Mouse (Mus musculus) embryonic facial prominence, embryonic 15.5 days (tissue): ENCODE measurements around the gene Ube2j1. TPM values are rescaled to one million over a fixed set of nuclear protein-coding genes. Genes with fewer than 3 reads are reported as not detected.
A peak's percentile ranks its signal among the peaks of the same experiment; 100 is the strongest.

Source experiments
- ATAC-seq: fragments of 200-750 bp; cut with Nextera tagmentation; 2 replicates; pipeline ENCODE4 v1.8.0; 2017; ENCODE audit warnings: low read depth, moderate TSS enrichment; ENCODE audit not compliant: insufficient number of reproducible peaks, low FRiP score, low TSS enrichment
- H3K27ac ChIP-seq: fragments of 300-500 bp; sonication (generic); replicated peaks from 2 replicates; pipeline ENCODE4 v1.5.1; 2015; ENCODE audit warnings: mild to moderate bottlenecking, inconsistent platforms
- H3K27me3 ChIP-seq: fragments of 300-500 bp; sonication (generic); 2 replicates; pipeline ENCODE4 v1.6.1; 2015; ENCODE audit warnings: inconsistent platforms
- H3K36me3 ChIP-seq: fragments of 300-500 bp; sonication (generic); 2 replicates; pipeline ENCODE4 v1.6.1; 2015; ENCODE audit warnings: mild to moderate bottlenecking, inconsistent platforms
- H3K4me1 ChIP-seq: fragments of 300-500 bp; sonication (generic); 2 replicates; pipeline ENCODE4 v1.6.1; 2015; ENCODE audit warnings: inconsistent platforms
- H3K4me2 ChIP-seq: fragments of 300-500 bp; sonication (generic); replicated peaks from 2 replicates; pipeline ENCODE4 v1.6.1; 2015; ENCODE audit warnings: mild to moderate bottlenecking, inconsistent platforms
- H3K4me3 ChIP-seq: fragments of 300-500 bp; sonication (generic); replicated peaks from 2 replicates; pipeline ENCODE4 v1.5.1; 2015; ENCODE audit warnings: mild to moderate bottlenecking, inconsistent platforms
- H3K9ac ChIP-seq: fragments of 300-500 bp; sonication (generic); 2 replicates; pipeline ENCODE4 v1.6.1; 2015; ENCODE audit warnings: inconsistent platforms
- H3K9me3 ChIP-seq: fragments of 300-500 bp; sonication (generic); replicated peaks from 2 replicates; pipeline ENCODE4 v1.6.1; 2016; ENCODE audit warnings: inconsistent platforms
- WGBS: fragments of 180-500 bp; shearing (Covaris S2); methylation state at CpG from one replicate; pipeline ENCODE4 v1.1.7; 2015; 5-methylcytosine and 5-hydroxymethylcytosine counted together
- polyA plus RNA-seq: library from polyadenylated mRNA; unstranded; fragments of >200 nt; fragmentation: Nextera tagmentation; extraction: Ambion mirVana; gene quantifications from 2 replicates; pipeline ENCODE4 v1.2.1, GENCODE M21; 2015

The Ube2j1 gene
- polyA plus RNA-seq, 1 experiment from 2014 or later = 40.4 TPM

GRCm38 (mm10) chr4:33024420-33024819, 6.8 kb upstream of the Ube2j1 start:
- peaks cover 16% of the 10 kb centered on the region; the same call in 1 of the 2 replicates for H3K36me3 ChIP-seq
- 0 out of 2 replicates have a peak, but pooled peaks cover 3% of the 10 kb centered on the region for H3K4me1 ChIP-seq
- no peaks in the 10 kb centered on the region for H3K9me3 ChIP-seq
- no peak for ATAC-seq
- no peak overlapping the region for H3K4me2 ChIP-seq
- H3K27ac ChIP-seq = no peak overlapping the region
- H3K4me3 ChIP-seq = no peak overlapping the region
- WGBS = 77% methylated on average over 8 of the region's 8 CpGs
- H3K9ac ChIP-seq = no peak overlapping the region
- no peaks in the 10 kb centered on the region for H3K27me3 ChIP-seq

GRCm38 (mm10) chr4:33029104-33029503, 2.1 kb upstream of the Ube2j1 start:
- Histone ChIP-seq H3K27me3 (no peaks in the 10 kb centered on the region), H3K4me2 (no peak overlapping the region), H3K4me1 (peaks cover 15% of the 10 kb centered on the region), H3K4me3 (no peak overlapping the region), H3K9ac (no peak overlapping the region), H3K9me3 (no peaks in the 10 kb centered on the region), H3K27ac (no peak overlapping the region), H3K36me3 (peaks cover 16% of the 10 kb centered on the region; the same call in 1 of the 2 replicates)
- ATAC-seq = no peak
- 76% methylated on average over 7 of the region's 7 CpGs for WGBS

GRCm38 (mm10) chr4:33030264-33031194, 687 bp upstream of the Ube2j1 start:
- Histone ChIP-seq H3K4me2 (peak overlapping the region; percentile 53), H3K9me3 (no peaks in the 10 kb centered on the region), H3K4me3 (peak overlapping the region; percentile 88), H3K4me1 (peaks cover 15% of the 10 kb centered on the region), H3K27ac (peak overlapping the region; percentile 94), H3K27me3 (no peaks in the 10 kb centered on the region), H3K9ac (peak overlapping the region; percentile 93), H3K36me3 (peaks cover 23% of the 10 kb centered on the region)
- peak; percentile 77 for ATAC-seq
- WGBS = 2% methylated on average over 55 of the region's 55 CpGs

- ATAC-seq = no peak
- Histone ChIP-seq H3K4me3 (peak overlapping the region; percentile 88), H3K36me3 (peaks cover 26% of the 10 kb centered on the region), H3K27me3 (no peaks in the 10 kb centered on the region), H3K9ac (peak overlapping the region; percentile 93), H3K27ac (peak overlapping the region; percentile 94; the same call in 1 of the 2 replicates), H3K4me2 (peak overlapping the region; percentile 53), H3K4me1 (peaks cover 15% of the 10 kb centered on the region), H3K9me3 (no peaks in the 10 kb centered on the region)
- WGBS = 10% methylated on average over 4 of the region's 4 CpGs
Observed at GRCm38 (mm10) chr4:33032045-33032444, 829 bp downstream of the Ube2j1 start.

- Histone ChIP-seq H3K4me1 (peaks cover 15% of the 10 kb centered on the region), H3K27me3 (no peaks in the 10 kb centered on the region), H3K27ac (no peak overlapping the region), H3K4me2 (no peak overlapping the region), H3K9ac (no peak overlapping the region), H3K4me3 (no peak overlapping the region), H3K9me3 (no peaks in the 10 kb centered on the region), H3K36me3 (peaks cover 21% of the 10 kb centered on the region)
- WGBS = 82% methylated on average over 6 of the region's 6 CpGs
- ATAC-seq = no peak
Observed at GRCm38 (mm10) chr4:33033515-33033914, 2.3 kb downstream of the Ube2j1 start.

GRCm38 (mm10) chr4:33039826-33040225, 8.6 kb downstream of the Ube2j1 start:
- peaks cover 66% of the 10 kb centered on the region for H3K36me3 ChIP-seq
- no peaks in the 10 kb centered on the region for H3K4me1 ChIP-seq
- no peak overlapping the region for H3K27ac ChIP-seq
- WGBS = 85% methylated on average over 4 of the region's 4 CpGs
- no peak overlapping the region for H3K9ac ChIP-seq
- no peak overlapping the region for H3K4me3 ChIP-seq
- no peaks in the 10 kb centered on the region for H3K27me3 ChIP-seq
- no peaks in the 10 kb centered on the region for H3K9me3 ChIP-seq
- no peak for ATAC-seq
- no peak overlapping the region for H3K4me2 ChIP-seq

GRCm38 (mm10) chr4:33049601-33050000, 18.4 kb downstream of the Ube2j1 start:
- Histone ChIP-seq H3K4me2 (no peak overlapping the region), H3K27ac (no peak overlapping the region), H3K4me1 (no peaks in the 10 kb centered on the region), H3K4me3 (no peak overlapping the region), H3K9me3 (no peaks in the 10 kb centered on the region), H3K36me3 (peaks cover 66% of the 10 kb centered on the region), H3K27me3 (no peaks in the 10 kb centered on the region), H3K9ac (no peak overlapping the region)
- 95% methylated on average over 11 of the region's 11 CpGs for WGBS
- ATAC-seq = no peak

GRCm38 (mm10) chr4:33052055-33052454, 20.8 kb downstream of the Ube2j1 start:
- Histone ChIP-seq H3K27ac (no peak overlapping the region), H3K36me3 (peaks cover 45% of the 10 kb centered on the region), H3K9ac (no peak overlapping the region), H3K4me3 (no peak overlapping the region), H3K27me3 (no peaks in the 10 kb centered on the region), H3K4me1 (no peaks in the 10 kb centered on the region), H3K9me3 (no peaks in the 10 kb centered on the region), H3K4me2 (no peak overlapping the region)
- no peak for ATAC-seq
- 79% methylated on average over 3 of the region's 3 CpGs for WGBS

GRCm38 (mm10) chr4:33052650-33053049, 21.4 kb downstream of the Ube2j1 start:
- H3K9ac ChIP-seq = no peak overlapping the region
- H3K4me2 ChIP-seq = no peak overlapping the region
- 84% methylated on average over 5 of the region's 5 CpGs for WGBS
- no peak for ATAC-seq
- H3K36me3 ChIP-seq = peaks cover 42% of the 10 kb centered on the region
- no peaks in the 10 kb centered on the region for H3K4me1 ChIP-seq
- no peaks in the 10 kb centered on the region for H3K27me3 ChIP-seq
- no peaks in the 10 kb centered on the region for H3K9me3 ChIP-seq
- no peak overlapping the region for H3K27ac ChIP-seq
- no peak overlapping the region for H3K4me3 ChIP-seq

GRCm38 (mm10) chr4:33054426-33054825, 23.2 kb downstream of the Ube2j1 start:
- no peak overlapping the region for H3K9ac ChIP-seq
- peaks cover 28% of the 10 kb centered on the region for H3K36me3 ChIP-seq
- H3K9me3 ChIP-seq = no peaks in the 10 kb centered on the region
- no peak overlapping the region for H3K4me2 ChIP-seq
- no peak overlapping the region for H3K4me3 ChIP-seq
- no peak overlapping the region for H3K27ac ChIP-seq
- no peak for ATAC-seq
- H3K27me3 ChIP-seq = no peaks in the 10 kb centered on the region
- peaks cover 4% of the 10 kb centered on the region; the same call in 1 of the 2 replicates for H3K4me1 ChIP-seq

GRCm38 (mm10) chr4:33056317-33056716, 25.1 kb downstream of the Ube2j1 start:
- no peak overlapping the region for H3K4me2 ChIP-seq
- WGBS = 81% methylated on average over 1 of the region's 1 CpGs
- peaks cover 4% of the 10 kb centered on the region; the same call in 1 of the 2 replicates for H3K4me1 ChIP-seq
- no peak overlapping the region for H3K9ac ChIP-seq
- peaks cover 15% of the 10 kb centered on the region; the same call in 1 of the 2 replicates for H3K36me3 ChIP-seq
- no peaks in the 10 kb centered on the region for H3K9me3 ChIP-seq
- H3K4me3 ChIP-seq = no peak overlapping the region
- no peaks in the 10 kb centered on the region for H3K27me3 ChIP-seq
- ATAC-seq = no peak
- no peak overlapping the region for H3K27ac ChIP-seq
